Mouse (Mus musculus) heart, embryonic 15.5 days (tissue): ENCODE results near the gene Cbfa2t2. TPM values are rescaled to one million over a fixed set of nuclear protein-coding genes. Genes with fewer than 3 reads are reported as not detected.

Source experiments
- ATAC-seq: fragments of 200-750 bp; cut with Nextera tagmentation; replicated peaks from 2 replicates; pipeline ENCODE4 v1.8.0; 2017; ENCODE audit warnings: low read depth, moderate TSS enrichment; ENCODE audit not compliant: insufficient number of reproducible peaks, insufficient read depth, low FRiP score
- H3K27ac ChIP-seq: fragments of 300-500 bp; sonication (generic); 2 replicates; pipeline ENCODE4 v1.5.1; 2015; ENCODE audit warnings: mild to moderate bottlenecking, inconsistent platforms
- H3K27me3 ChIP-seq: fragments of 300-500 bp; sonication (generic); 2 replicates; pipeline ENCODE4 v1.6.1; 2015; ENCODE audit warnings: inconsistent platforms
- H3K36me3 ChIP-seq: fragments of 300-500 bp; sonication (generic); 2 replicates; pipeline ENCODE4 v1.6.1; 2015; ENCODE audit warnings: mild to moderate bottlenecking, inconsistent platforms
- H3K4me1 ChIP-seq: fragments of 300-500 bp; sonication (generic); replicated peaks from 2 replicates; pipeline ENCODE4 v1.6.1; 2015; ENCODE audit warnings: inconsistent platforms
- H3K4me2 ChIP-seq: fragments of 300-500 bp; sonication (generic); 2 replicates; pipeline ENCODE4 v1.6.1; 2015; ENCODE audit warnings: inconsistent platforms, mild to moderate bottlenecking, moderate library complexity
- H3K4me3 ChIP-seq: fragments of 300-500 bp; sonication (generic); 2 replicates; pipeline ENCODE4 v1.5.1; 2015; ENCODE audit warnings: mild to moderate bottlenecking, inconsistent platforms
- H3K9ac ChIP-seq: fragments of 300-500 bp; sonication (generic); 2 replicates; pipeline ENCODE4 v1.6.1; 2015; ENCODE audit warnings: mild to moderate bottlenecking, inconsistent platforms
- H3K9me3 ChIP-seq: fragments of 300-500 bp; sonication (generic); replicated peaks from 2 replicates; pipeline ENCODE4 v1.6.1; 2016; ENCODE audit warnings: inconsistent platforms
- WGBS: fragments of 180-500 bp; shearing (Covaris S2); methylation state at CpG from one replicate; pipeline ENCODE4 v1.1.7; 2015; ENCODE audit warnings: mixed read lengths; 5-methylcytosine and 5-hydroxymethylcytosine counted together
- polyA plus RNA-seq: library from polyadenylated mRNA; unstranded; fragments of >200 nt; fragmentation: Nextera tagmentation; extraction: Ambion mirVana; gene quantifications from 2 replicates; pipeline ENCODE4 v1.2.1, GENCODE M21; 2015

The Cbfa2t2 gene
- polyA plus RNA-seq, 1 experiment from 2014 or later: 25.9 TPM

- H3K27me3 ChIP-seq: no peaks in the 10 kb centered on the region
- no peaks in the 10 kb centered on the region for H3K9me3 ChIP-seq
- no peak overlapping the region for H3K4me2 ChIP-seq
- 0 out of 2 replicates have a peak overlapping the region, but pooled peaks have one; percentile 22 for H3K9ac ChIP-seq
- ATAC-seq: no peak
- no peak overlapping the region for H3K4me3 ChIP-seq
- H3K27ac ChIP-seq: 0 out of 2 replicates have a peak overlapping the region, but pooled peaks have one; percentile 7
- H3K4me1 ChIP-seq: peaks cover 14% of the 10 kb centered on the region
- WGBS: 43% methylated on average over 2 of the region's 2 CpGs
- H3K36me3 ChIP-seq: peaks cover 22% of the 10 kb centered on the region
These were observed 102.0 kb downstream of the Cbfa2t2 start for GRCm38 (mm10) chr2:154538310-154538709.

GRCm38 (mm10) chr2:154538710-154539109 lies 102.4 kb downstream of the Cbfa2t2 start:
- Histone ChIP-seq H3K4me3 (no peak overlapping the region), H3K9ac (0 out of 2 replicates have a peak overlapping the region, but pooled peaks have one; percentile 22), H3K36me3 (peaks cover 18% of the 10 kb centered on the region), H3K4me1 (peaks cover 18% of the 10 kb centered on the region), H3K27ac (0 out of 2 replicates have a peak overlapping the region, but pooled peaks have one; percentile 7), H3K9me3 (no peaks in the 10 kb centered on the region), H3K27me3 (no peaks in the 10 kb centered on the region), H3K4me2 (no peak overlapping the region)
- ATAC-seq: no peak
- WGBS: 31% methylated on average over 3 of the region's 3 CpGs

- H3K9me3 ChIP-seq: no peaks in the 10 kb centered on the region
- H3K27me3 ChIP-seq: no peaks in the 10 kb centered on the region
- no peak overlapping the region for H3K4me3 ChIP-seq
- peaks cover 16% of the 10 kb centered on the region for H3K36me3 ChIP-seq
- H3K9ac ChIP-seq: no peak overlapping the region
- H3K27ac ChIP-seq: no peak overlapping the region
- ATAC-seq: no peak
- 79% methylated on average over 3 of the region's 3 CpGs for WGBS
- H3K4me1 ChIP-seq: peaks cover 16% of the 10 kb centered on the region
- no peak overlapping the region for H3K4me2 ChIP-seq
These were observed 103.4 kb downstream of the Cbfa2t2 start for GRCm38 (mm10) chr2:154539720-154540119.

- H3K9ac ChIP-seq: no peak overlapping the region
- no peak overlapping the region for H3K4me3 ChIP-seq
- no peak overlapping the region for H3K4me2 ChIP-seq
- WGBS: 88% methylated on average over 2 of the region's 2 CpGs
- no peaks in the 10 kb centered on the region for H3K27me3 ChIP-seq
- no peak for ATAC-seq
- H3K36me3 ChIP-seq: 0 out of 2 replicates have a peak, but pooled peaks cover 3% of the 10 kb centered on the region
- no peaks in the 10 kb centered on the region for H3K9me3 ChIP-seq
- no peak overlapping the region for H3K27ac ChIP-seq
- peaks cover 12% of the 10 kb centered on the region for H3K4me1 ChIP-seq
These were observed 105.3 kb downstream of the Cbfa2t2 start for GRCm38 (mm10) chr2:154541630-154542029.

- H3K36me3 ChIP-seq: no peaks in the 10 kb centered on the region
- WGBS: 81% methylated on average over 9 of the region's 9 CpGs
- no peak overlapping the region for H3K4me3 ChIP-seq
- H3K27ac ChIP-seq: no peak overlapping the region
- 0 out of 2 replicates have a peak, but pooled peaks cover 1% of the 10 kb centered on the region for H3K27me3 ChIP-seq
- no peak overlapping the region for H3K9ac ChIP-seq
- H3K4me2 ChIP-seq: no peak overlapping the region
- no peak for ATAC-seq
- no peaks in the 10 kb centered on the region for H3K9me3 ChIP-seq
- peaks cover 8% of the 10 kb centered on the region for H3K4me1 ChIP-seq
These were observed 107.5 kb downstream of the Cbfa2t2 start for GRCm38 (mm10) chr2:154543567-154544347.

- no peak within 1 kb of the TSS for H3K4me3 ChIP-seq
- no peak for ATAC-seq
- 85% methylated on average over 10 of the region's 10 CpGs for WGBS
These were observed 110.4 kb downstream of the Cbfa2t2 start, which contains the start of gene 1700003F12Rik for GRCm38 (mm10) chr2:154546711-154547110. Gene 1700003F12Rik, plus strand, starts transcription at chr2:154547085.

GRCm38 (mm10) chr2:154548688-154549087 lies 112.4 kb downstream of the Cbfa2t2 start:
- WGBS: 63% methylated on average over 3 of the region's 3 CpGs
- Histone ChIP-seq H3K4me3 (0 out of 2 replicates have a peak overlapping the region, but pooled peaks have one; percentile 47), H3K27ac (no peak overlapping the region), H3K4me2 (peak overlapping the region; percentile 89; the same call in 1 of the 2 replicates), H3K27me3 (peaks cover 27% of the 10 kb centered on the region), H3K4me1 (peaks cover 30% of the 10 kb centered on the region), H3K9me3 (no peaks in the 10 kb centered on the region), H3K9ac (no peak overlapping the region), H3K36me3 (no peaks in the 10 kb centered on the region)
- no peak for ATAC-seq

More at GRCm38 (mm10) chr2:154546711-154547110, 110.4 kb downstream of the Cbfa2t2 start, which contains the start of gene 1700003F12Rik:
- Histone ChIP-seq H3K4me1 (peaks cover 21% of the 10 kb centered on the region), H3K4me2 (no peak within 1 kb of the TSS), H3K27me3 (peaks cover 23% of the 10 kb centered on the region), H3K36me3 (no peaks in the 10 kb centered on the region), H3K9ac (no peak within 1 kb of the TSS), H3K27ac (no peak within 1 kb of the TSS), H3K9me3 (no peaks in the 10 kb centered on the region)

GRCm38 (mm10) chr2:154549127-154549885 lies 113.0 kb downstream of the Cbfa2t2 start:
- WGBS: 5% methylated on average over 48 of the region's 48 CpGs

GRCm38 (mm10) chr2:154549886-154550189 lies 113.6 kb downstream of the Cbfa2t2 start:
- Histone ChIP-seq H3K9me3 (no peaks in the 10 kb centered on the region), H3K4me1 (peaks cover 30% of the 10 kb centered on the region), H3K36me3 (no peaks in the 10 kb centered on the region), H3K27ac (no peak overlapping the region), H3K4me2 (peak overlapping the region; percentile 89), H3K27me3 (peaks cover 27% of the 10 kb centered on the region), H3K9ac (no peak overlapping the region), H3K4me3 (peak overlapping the region; percentile 47)
- no peak for ATAC-seq
- WGBS: 12% methylated on average over 20 of the region's 20 CpGs

More at GRCm38 (mm10) chr2:154549127-154549885, 113.0 kb downstream of the Cbfa2t2 start:
- Histone ChIP-seq H3K4me1 (peaks cover 30% of the 10 kb centered on the region), H3K9ac (peak overlapping the region; percentile 52), H3K4me3 (peak overlapping the region; percentile 47), H3K27ac (no peak overlapping the region), H3K9me3 (no peaks in the 10 kb centered on the region), H3K27me3 (peaks cover 27% of the 10 kb centered on the region), H3K36me3 (no peaks in the 10 kb centered on the region), H3K4me2 (peak overlapping the region; percentile 89)
- peak; percentile 40; the same call in 1 of the 2 replicates for ATAC-seq

GRCm38 (mm10) chr2:154550937-154551336 lies 114.7 kb downstream of the Cbfa2t2 start:
- Histone ChIP-seq H3K9me3 (no peaks in the 10 kb centered on the region), H3K9ac (no peak overlapping the region), H3K4me1 (peaks cover 30% of the 10 kb centered on the region), H3K27ac (no peak overlapping the region), H3K27me3 (peaks cover 27% of the 10 kb centered on the region), H3K4me2 (no peak overlapping the region), H3K4me3 (no peak overlapping the region), H3K36me3 (no peaks in the 10 kb centered on the region)
- WGBS: 57% methylated on average over 2 of the region's 2 CpGs
- ATAC-seq: no peak

- H3K4me2 ChIP-seq: peak within 1 kb of the TSS; percentile 65
- H3K4me1 ChIP-seq: peaks cover 30% of the 10 kb centered on the region
- ATAC-seq: no peak
- peak within 1 kb of the TSS; percentile 32 for H3K4me3 ChIP-seq
- peak within 1 kb of the TSS; percentile 8; the same call in 1 of the 2 replicates for H3K27ac ChIP-seq
- no peaks in the 10 kb centered on the region for H3K36me3 ChIP-seq
- H3K27me3 ChIP-seq: peaks cover 27% of the 10 kb centered on the region
- 75% methylated on average over 4 of the region's 4 CpGs for WGBS
- peak within 1 kb of the TSS; percentile 25 for H3K9ac ChIP-seq
- H3K9me3 ChIP-seq: no peaks in the 10 kb centered on the region
These were observed 115.2 kb downstream of the Cbfa2t2 start, which contains the start of gene Actl10 for GRCm38 (mm10) chr2:154551476-154551875. Gene Actl10, plus strand, starts transcription at chr2:154551776.
